Mouse (Mus musculus) hindbrain, embryonic 10.5 days (tissue): ENCODE data around the gene C1qtnf3. TPM values are rescaled to one million over a fixed set of nuclear protein-coding genes. Genes with fewer than 3 reads are reported as not detected.
"Not testable (repeated sequence)": the region's sequence is repeated elsewhere in the genome, so short reads cannot be mapped to it uniquely, and the experiment has no call there.

Source experiments
- DNase-seq: peaks from one replicate; pipeline ENCODE4 v3.0.0-alpha.2; 2017; ENCODE audit warnings: low spot score
- H3K27ac ChIP-seq: fragments of 300-500 bp; sonication (generic); 2 replicates; pipeline ENCODE4 v1.5.1; 2016; ENCODE audit warnings: mild to moderate bottlenecking, moderate library complexity
- H3K27me3 ChIP-seq: fragments of 300-500 bp; sonication (generic); 2 replicates; pipeline ENCODE4 v1.6.1; 2016; ENCODE audit warnings: mild to moderate bottlenecking; ENCODE audit not compliant: poor library complexity, insufficient read depth, severe bottlenecking
- H3K36me3 ChIP-seq: fragments of 300-500 bp; sonication (generic); 2 replicates; pipeline ENCODE4 v1.6.1; 2016; ENCODE audit warnings: mild to moderate bottlenecking, moderate library complexity
- H3K4me1 ChIP-seq: fragments of 300-500 bp; sonication (generic); replicated peaks from 2 replicates; pipeline ENCODE4 v1.6.1; 2016; ENCODE audit warnings: mild to moderate bottlenecking
- H3K4me3 ChIP-seq: fragments of 300-500 bp; sonication (generic); 2 replicates; pipeline ENCODE4 v1.5.1; 2016; ENCODE audit warnings: mild to moderate bottlenecking, moderate library complexity
- H3K9me3 ChIP-seq: fragments of 300-500 bp; sonication (generic); 2 replicates; pipeline ENCODE4 v1.6.1; 2016; ENCODE audit warnings: mild to moderate bottlenecking, moderate library complexity
- WGBS: fragments of 180-500 bp; shearing (Covaris S2); methylation state at CpG from one replicate; pipeline ENCODE4 v1.1.7; 2016; 5-methylcytosine and 5-hydroxymethylcytosine counted together
- polyA plus RNA-seq: library from polyadenylated mRNA; unstranded; fragments of >200 nt; fragmentation: Nextera tagmentation; extraction: Ambion mirVana; gene quantifications from 2 replicates; pipeline ENCODE4 v1.2.1, GENCODE M21; 2016

The C1qtnf3 gene
- polyA plus RNA-seq, 1 experiment from 2014 or later, result 5.0 TPM

- Histone ChIP-seq H3K4me1 (no peaks in the 10 kb centered on the region), H3K9me3 (no peaks in the 10 kb centered on the region), H3K27me3 (no peaks in the 10 kb centered on the region), H3K4me3 (no peak overlapping the region), H3K36me3 (no peaks in the 10 kb centered on the region), H3K27ac (no peak overlapping the region)
- WGBS, result 90% methylated on average over 5 of the region's 5 CpGs
- no peak for DNase-seq
Measured at GRCm38 (mm10) chr15:10970777-10971176, 18.6 kb downstream of the C1qtnf3 start.

GRCm38 (mm10) chr15:10977151-10977550, 25.0 kb downstream of the C1qtnf3 start:
- peaks cover 10% of the 10 kb centered on the region for H3K4me1 ChIP-seq
- H3K4me3 ChIP-seq, result no peak overlapping the region
- H3K27me3 ChIP-seq, result no peaks in the 10 kb centered on the region
- no peak for DNase-seq
- no peaks in the 10 kb centered on the region for H3K36me3 ChIP-seq
- no peaks in the 10 kb centered on the region for H3K9me3 ChIP-seq
- no peak overlapping the region for H3K27ac ChIP-seq

DNA sequence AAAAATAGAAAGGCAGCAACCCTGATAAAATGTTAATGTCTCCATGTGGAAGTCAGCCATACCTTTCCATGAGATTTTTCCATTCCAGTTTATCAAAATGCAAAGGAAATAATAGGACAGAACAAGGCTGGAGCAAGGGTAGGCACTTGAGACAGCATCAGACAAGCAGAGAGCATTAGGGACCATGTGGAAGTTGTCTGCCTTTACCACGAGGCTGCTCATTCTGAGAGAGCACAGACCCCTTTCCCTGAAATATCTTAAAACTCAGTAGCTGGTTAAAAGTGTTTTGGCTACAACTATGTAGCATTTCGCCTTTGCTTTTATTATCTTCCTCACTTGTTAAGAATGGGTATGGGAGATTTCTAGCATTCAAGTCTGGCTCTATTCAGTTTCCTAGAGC, 28.6 kb downstream of the C1qtnf3 start:
- no peaks in the 10 kb centered on the region for H3K36me3 ChIP-seq
- H3K27ac ChIP-seq, result no peak overlapping the region; the same call in 1 of the 2 replicates
- 77% methylated on average over 2 of the region's 2 CpGs for WGBS
- no peaks in the 10 kb centered on the region for H3K9me3 ChIP-seq
- H3K27me3 ChIP-seq, result no peaks in the 10 kb centered on the region
- H3K4me1 ChIP-seq, result peaks cover 14% of the 10 kb centered on the region
- DNase-seq, result no peak
- peak overlapping the region; percentile 74 for H3K4me3 ChIP-seq

- peaks cover 14% of the 10 kb centered on the region for H3K4me1 ChIP-seq
- peak within 1 kb of the TSS; percentile 94 for H3K27ac ChIP-seq
- WGBS, result under 1% methylated on average over 52 of the region's 52 CpGs
- DNase-seq, result peak; percentile 94
- no peaks in the 10 kb centered on the region for H3K9me3 ChIP-seq
- H3K36me3 ChIP-seq, result no peaks in the 10 kb centered on the region
- peak within 1 kb of the TSS; percentile 74 for H3K4me3 ChIP-seq
- no peaks in the 10 kb centered on the region for H3K27me3 ChIP-seq
Measured at GRCm38 (mm10) chr15:10981377-10982063, 29.4 kb downstream of the C1qtnf3 start, which contains the start of gene Amacr. Amacr (plus strand) TSS chr15:10981756.

GRCm38 (mm10) chr15:10982064-10982435, 29.9 kb downstream of the C1qtnf3 start:
- WGBS, result 10% methylated on average over 6 of the region's 6 CpGs
- H3K4me1 ChIP-seq, result peaks cover 14% of the 10 kb centered on the region
- no peaks in the 10 kb centered on the region for H3K9me3 ChIP-seq
- no peaks in the 10 kb centered on the region; the same call in 1 of the 2 replicates for H3K36me3 ChIP-seq
- H3K4me3 ChIP-seq, result peak overlapping the region; percentile 74
- H3K27me3 ChIP-seq, result no peaks in the 10 kb centered on the region
- DNase-seq, result no peak
- peak overlapping the region; percentile 94 for H3K27ac ChIP-seq

DNA sequence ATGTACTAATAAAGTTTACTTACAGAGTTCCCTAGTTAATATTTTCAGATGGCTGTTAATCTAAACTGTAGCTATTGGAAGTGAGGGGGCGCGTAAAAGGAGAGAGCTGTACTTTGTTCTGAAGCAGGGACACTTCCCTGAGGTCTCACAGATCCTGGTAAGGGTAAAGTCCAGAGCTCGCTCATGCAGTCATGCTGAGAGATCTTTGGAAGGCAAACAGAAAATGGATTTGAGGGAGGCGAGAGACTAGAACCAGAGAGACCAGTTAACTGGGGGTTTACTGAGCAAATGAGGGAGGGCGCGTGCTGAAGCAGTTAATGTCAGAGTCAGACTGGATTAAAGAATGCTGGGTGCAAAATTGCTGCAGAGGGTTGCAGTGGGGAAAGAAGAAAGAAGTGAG, 33.6 kb downstream of the C1qtnf3 start:
- peaks cover 13% of the 10 kb centered on the region for H3K4me1 ChIP-seq
- no peak for DNase-seq
- H3K27ac ChIP-seq, result no peak overlapping the region
- H3K9me3 ChIP-seq, result no peaks in the 10 kb centered on the region
- peaks cover 8% of the 10 kb centered on the region for H3K36me3 ChIP-seq
- H3K4me3 ChIP-seq, result no peak overlapping the region
- WGBS, result 80% methylated on average over 6 of the region's 6 CpGs
- H3K27me3 ChIP-seq, result no peaks in the 10 kb centered on the region

GRCm38 (mm10) chr15:10986477-10986876, 34.3 kb downstream of the C1qtnf3 start:
- H3K36me3 ChIP-seq, H3K9me3 ChIP-seq, DNase-seq, H3K4me1 ChIP-seq, H3K27me3 ChIP-seq, H3K27ac ChIP-seq, H3K4me3 ChIP-seq: not testable (repeated sequence)
- 79% methylated on average over 2 of the region's 2 CpGs for WGBS

DNA sequence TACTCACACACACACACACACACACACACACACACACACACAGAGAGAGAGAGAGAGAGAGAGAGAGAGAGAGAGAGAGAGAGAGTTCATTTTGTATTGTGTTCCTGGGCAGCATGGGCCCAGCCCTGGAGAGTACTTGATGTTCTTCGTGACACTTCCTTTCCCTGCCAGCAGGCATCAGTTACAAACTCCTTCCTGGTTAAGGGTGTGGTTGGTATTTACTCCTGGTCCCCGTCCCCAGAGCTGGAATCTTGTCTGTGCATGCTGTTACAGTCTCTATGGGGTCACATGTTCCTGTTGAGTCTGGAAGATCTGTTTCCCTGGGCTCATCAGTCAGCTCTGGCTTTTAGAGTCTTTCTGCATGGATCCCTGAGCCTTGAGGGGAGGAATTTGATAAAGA, 38.3 kb downstream of the C1qtnf3 start:
- no peaks in the 10 kb centered on the region for H3K9me3 ChIP-seq
- H3K4me1 ChIP-seq, result no peaks in the 10 kb centered on the region
- no peak for DNase-seq
- H3K36me3 ChIP-seq, result peaks cover 10% of the 10 kb centered on the region
- 53% methylated on average over 2 of the region's 2 CpGs for WGBS
- no peak overlapping the region for H3K4me3 ChIP-seq
- no peaks in the 10 kb centered on the region for H3K27me3 ChIP-seq
- H3K27ac ChIP-seq, result no peak overlapping the region

GRCm38 (mm10) chr15:10991566-10991965, 39.4 kb downstream of the C1qtnf3 start:
- no peak overlapping the region for H3K4me3 ChIP-seq
- no peak overlapping the region for H3K27ac ChIP-seq
- DNase-seq, result no peak
- 94% methylated on average over 1 of the region's 1 CpGs for WGBS
- H3K9me3 ChIP-seq, result no peaks in the 10 kb centered on the region
- H3K36me3 ChIP-seq, result peaks cover 10% of the 10 kb centered on the region
- no peaks in the 10 kb centered on the region for H3K27me3 ChIP-seq
- H3K4me1 ChIP-seq, result no peaks in the 10 kb centered on the region

DNA sequence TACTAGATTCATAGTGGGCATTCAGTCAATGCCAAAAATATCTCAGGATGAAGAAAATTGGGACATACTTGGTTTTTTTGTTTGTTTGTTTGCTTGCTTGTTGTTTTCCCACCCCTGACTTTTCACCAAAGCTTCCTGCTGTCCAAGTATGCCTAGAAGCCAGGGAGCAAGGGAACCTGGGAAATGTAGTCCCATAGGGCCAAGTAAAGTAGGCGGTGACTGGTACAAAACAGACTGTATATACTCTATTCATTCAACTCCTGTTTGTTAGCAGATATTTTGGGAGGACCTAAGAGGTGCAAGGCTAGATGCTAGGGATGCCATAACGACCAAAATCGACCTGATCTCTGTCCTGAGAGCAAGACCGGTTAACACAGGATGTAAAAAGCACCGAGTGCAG, 47.7 kb downstream of the C1qtnf3 start:
- no peak overlapping the region for H3K27ac ChIP-seq
- no peaks in the 10 kb centered on the region for H3K9me3 ChIP-seq
- no peaks in the 10 kb centered on the region for H3K27me3 ChIP-seq
- H3K36me3 ChIP-seq, result 0 out of 2 replicates have a peak, but pooled peaks cover 2% of the 10 kb centered on the region
- WGBS, result 53% methylated on average over 5 of the region's 5 CpGs
- no peak for DNase-seq
- H3K4me1 ChIP-seq, result no peaks in the 10 kb centered on the region; the same call in 1 of the 2 replicates
- H3K4me3 ChIP-seq, result no peak overlapping the region

DNA sequence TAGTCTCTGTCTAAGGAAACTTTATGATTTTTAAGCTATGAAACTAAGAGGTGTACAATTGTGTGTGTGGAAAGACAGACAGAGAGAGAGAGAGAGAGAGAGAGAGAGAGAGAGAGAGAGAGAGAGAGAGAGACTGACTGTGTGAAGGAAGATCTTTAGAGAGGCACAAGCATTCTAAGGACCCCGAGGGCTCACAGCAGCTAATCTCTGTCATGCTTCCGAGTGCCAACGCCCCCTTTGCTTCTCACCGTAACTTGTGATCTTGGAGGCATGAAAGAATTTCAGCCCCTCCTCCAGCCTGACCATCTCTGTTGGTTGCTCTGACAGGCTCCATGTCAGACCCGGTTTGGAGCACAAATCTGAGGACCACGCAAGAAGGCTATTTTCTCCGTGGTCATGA, 48.3 kb downstream of the C1qtnf3 start, which contains the start of gene Slc45a2:
TSS of gene Slc45a2 (plus strand) at position 301 of the 400 bp plus-strand sequence.
- Histone ChIP-seq H3K4me1 (no peaks in the 10 kb centered on the region; the same call in 1 of the 2 replicates), H3K4me3 (no peak within 1 kb of the TSS), H3K27ac (no peak within 1 kb of the TSS), H3K36me3 (no peaks in the 10 kb centered on the region), H3K9me3 (no peaks in the 10 kb centered on the region), H3K27me3 (no peaks in the 10 kb centered on the region)
- WGBS, result 56% methylated on average over 7 of the region's 7 CpGs
- DNase-seq, result no peak

- no peaks in the 10 kb centered on the region; the same call in 1 of the 2 replicates for H3K4me1 ChIP-seq
- no peak overlapping the region for H3K4me3 ChIP-seq
- no peak for DNase-seq
- 90% methylated on average over 4 of the region's 4 CpGs for WGBS
- no peak overlapping the region for H3K27ac ChIP-seq
- H3K36me3 ChIP-seq, result no peaks in the 10 kb centered on the region
- H3K27me3 ChIP-seq, result no peaks in the 10 kb centered on the region
- H3K9me3 ChIP-seq, result no peaks in the 10 kb centered on the region
Measured at GRCm38 (mm10) chr15:11003791-11004190, 51.7 kb downstream of the C1qtnf3 start.

- Histone ChIP-seq H3K4me1 (no peaks in the 10 kb centered on the region; the same call in 1 of the 2 replicates), H3K9me3 (no peaks in the 10 kb centered on the region), H3K27me3 (no peaks in the 10 kb centered on the region), H3K36me3 (no peaks in the 10 kb centered on the region), H3K27ac (no peak overlapping the region), H3K4me3 (no peak overlapping the region)
- no peak for DNase-seq
- 85% methylated on average over 6 of the region's 6 CpGs for WGBS
Measured at GRCm38 (mm10) chr15:11004646-11005045, 52.5 kb downstream of the C1qtnf3 start.
